Mouse (Mus musculus) layer of hippocampus, postnatal 36 days (tissue): Measurements from ENCODE around the gene Ptpn22. TPM values are rescaled to one million over a fixed set of nuclear protein-coding genes. Genes with fewer than 3 reads are reported as not detected.
"Not testable (repeated sequence)": the region's sequence is repeated elsewhere in the genome, so short reads cannot be mapped to it uniquely, and the experiment has no call there.

Source experiments
- DNase-seq, 2 experiments: peaks; one replicate each; pipeline ENCODE4 v3.0.0; 2022
- total RNA-seq, 2 experiments: library from RNA; stranded (reverse); gene quantifications; 2 replicates each; pipeline ENCODE4 v1.2.3; 2021

The Ptpn22 gene
- total RNA-seq = 1 to 10 TPM; 1.1 to 1.6 TPM

DNA sequence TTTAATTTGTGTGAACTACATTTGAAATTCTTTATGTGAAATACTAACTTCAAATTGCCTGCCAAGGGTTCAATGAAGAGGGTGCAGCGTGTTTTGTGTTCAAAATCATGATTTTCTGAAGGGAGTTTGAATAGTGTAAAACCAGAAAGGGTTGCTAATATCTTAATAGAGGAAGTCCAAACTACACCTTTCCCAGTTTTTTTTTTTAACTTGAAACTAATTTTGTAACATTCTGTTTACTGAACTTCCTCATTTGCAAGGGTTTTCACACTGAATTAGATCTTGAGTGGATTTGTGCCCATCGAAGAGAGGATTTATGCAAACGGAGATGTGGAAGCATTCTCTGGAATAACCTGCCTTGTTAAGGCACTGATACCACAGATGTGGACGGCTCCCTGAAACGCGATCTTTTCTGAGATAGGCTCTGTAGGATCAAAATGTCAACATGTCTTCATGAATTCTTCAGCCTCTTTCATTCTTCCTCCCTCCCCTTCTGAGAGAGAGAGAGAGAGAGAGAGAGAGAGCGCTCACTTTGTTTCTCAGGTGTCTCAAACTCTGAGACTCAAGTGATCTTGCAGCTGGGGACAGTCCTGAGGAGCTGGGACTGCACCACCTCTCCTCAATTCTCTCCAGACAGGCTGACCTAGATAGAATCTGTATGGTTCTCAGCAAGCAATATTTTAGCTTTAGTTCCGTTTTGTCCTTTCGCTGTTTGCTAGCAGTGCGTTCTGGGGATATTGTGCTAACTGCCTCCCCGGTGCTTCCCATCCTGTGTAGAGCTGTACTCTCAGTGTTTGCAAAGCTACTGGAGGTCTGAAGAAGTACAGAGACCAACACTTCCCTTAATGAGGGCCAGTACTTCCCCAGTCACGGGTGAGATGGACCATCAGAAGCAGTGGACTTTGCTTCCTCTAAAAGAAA lies at the start of gene Ptpn22:
Ptpn22 (plus strand) TSS at position 915 of the 921 bp plus-strand sequence.
- no peak for DNase-seq

- DNase-seq = no peak
Observed at GRCm38 (mm10) chr3:103809799-103810150, 49.8 kb upstream of the Ptpn22 start.

DNA sequence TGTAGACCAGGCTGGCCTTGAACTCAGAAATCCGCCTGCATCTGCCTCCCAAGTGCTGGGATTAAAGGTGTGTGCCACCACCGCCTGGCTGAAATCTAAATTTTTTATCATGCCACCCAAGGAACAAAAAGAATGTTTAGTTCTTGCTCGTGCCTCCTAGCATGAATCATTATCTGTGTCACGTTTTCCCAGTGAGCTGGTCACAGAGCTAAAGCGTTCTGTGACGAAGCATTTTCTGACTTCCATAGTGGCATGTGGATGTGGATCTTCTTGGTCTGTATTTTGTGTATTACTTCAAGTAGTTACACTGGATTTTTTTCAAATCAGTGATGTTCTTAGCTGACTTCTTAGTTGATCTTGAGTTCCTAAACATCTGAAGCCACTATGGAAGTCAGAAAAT lies 48.6 kb upstream of the Ptpn22 start:
- no peak for DNase-seq

- no peak for DNase-seq
Observed at GRCm38 (mm10) chr3:103827548-103827947, 32.0 kb upstream of the Ptpn22 start.

- DNase-seq = no peak
Observed at GRCm38 (mm10) chr3:103829036-103829435, 30.6 kb upstream of the Ptpn22 start.

DNA sequence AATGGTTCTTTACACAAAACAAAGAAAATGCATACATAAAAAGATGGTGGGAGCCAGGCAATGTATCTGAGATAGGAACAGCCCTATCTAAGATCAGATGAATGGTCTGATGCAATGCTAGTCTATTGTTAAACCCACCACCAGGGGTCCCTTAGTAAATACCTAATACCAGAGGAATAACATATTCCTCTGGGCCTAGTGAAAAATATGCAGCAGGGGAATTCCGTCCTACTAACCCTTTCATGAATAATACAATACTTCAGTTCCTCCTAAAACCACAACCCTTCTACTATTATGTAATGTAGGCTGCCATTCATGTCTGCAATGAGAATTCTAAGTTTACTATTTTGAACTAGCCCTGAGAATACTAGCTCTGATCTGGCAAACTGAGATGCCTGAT lies 28.9 kb upstream of the Ptpn22 start:
- DNase-seq = not testable (repeated sequence)

DNA sequence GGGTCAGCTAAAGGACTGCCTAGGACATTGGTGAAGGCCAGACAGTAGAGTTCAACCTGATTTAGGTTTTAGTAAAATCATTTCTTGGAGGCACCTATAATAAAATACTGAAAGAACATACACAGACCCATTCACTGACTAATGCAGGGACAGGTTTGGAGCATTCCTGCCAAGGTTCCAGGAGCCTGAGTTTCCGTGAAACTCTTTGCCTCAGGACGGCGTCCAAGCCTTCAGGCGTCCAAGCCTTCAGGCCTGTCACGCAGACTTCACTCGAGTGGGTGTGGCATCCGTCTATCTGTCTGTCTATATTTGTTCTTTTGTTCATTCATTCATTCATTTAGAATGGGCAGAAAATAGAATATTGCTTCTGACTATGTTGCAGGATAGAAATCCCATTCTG lies 28.4 kb upstream of the Ptpn22 start:
- DNase-seq = no peak

GRCm38 (mm10) chr3:103832426-103832825 lies 27.2 kb upstream of the Ptpn22 start, which contains the start of gene Bcl2l15:
TSS of gene Bcl2l15 (plus strand) at chr3:103832601.
- no peak for DNase-seq

- no peak for DNase-seq
Observed at GRCm38 (mm10) chr3:103834001-103834400, 25.6 kb upstream of the Ptpn22 start.

DNA sequence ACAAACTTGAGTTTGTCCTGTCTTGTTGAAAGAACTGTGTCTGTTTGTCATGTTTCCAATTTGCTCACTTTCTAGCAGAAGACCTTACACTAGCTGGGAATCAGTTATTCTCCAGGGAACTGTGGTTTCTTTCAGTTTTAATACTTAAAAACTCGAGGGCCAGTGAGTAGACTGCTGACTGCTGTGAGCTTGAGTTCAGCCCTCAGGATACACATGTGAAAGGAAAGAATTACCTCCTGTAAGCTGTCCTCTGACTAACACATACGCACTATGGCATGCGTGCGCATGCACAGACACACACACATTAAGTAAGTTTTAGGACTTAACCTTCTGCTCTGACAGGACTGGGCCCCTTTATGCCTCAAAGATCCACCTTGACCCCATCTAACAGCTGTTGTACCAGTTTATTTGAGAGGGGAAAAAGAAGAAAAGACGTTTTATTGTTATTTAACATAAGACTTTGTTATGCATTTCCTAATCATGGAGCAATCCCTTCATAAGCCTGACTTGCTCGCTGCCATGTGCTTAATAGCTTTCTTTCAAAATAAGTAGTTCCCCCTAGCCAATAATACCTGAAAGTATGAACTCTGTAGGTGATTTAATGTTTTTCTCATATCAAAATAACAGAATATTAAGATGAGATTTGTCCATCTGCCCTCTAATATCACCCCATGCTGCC lies 24.2 kb upstream of the Ptpn22 start:
- DNase-seq = no peak

DNA sequence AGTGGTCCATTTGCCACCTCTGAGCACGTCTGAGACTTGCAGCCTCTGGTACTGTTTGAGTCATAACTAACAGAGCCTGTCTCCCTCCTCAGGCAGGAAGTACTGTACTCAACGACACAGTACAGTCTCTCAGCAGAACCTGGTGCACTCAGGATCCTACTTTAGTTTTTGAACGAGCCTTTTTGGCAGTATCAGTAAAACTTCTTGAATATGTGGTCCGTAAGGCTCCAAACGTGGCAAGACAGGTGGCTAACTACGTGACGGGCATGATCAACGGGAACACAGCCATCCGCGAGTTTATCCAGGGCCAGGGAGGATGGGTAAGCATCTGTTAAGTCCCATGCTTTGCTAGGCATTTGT lies 23.7 kb upstream of the Ptpn22 start:
- peak in 1 of 2 experiments; percentile 21 for DNase-seq

DNA sequence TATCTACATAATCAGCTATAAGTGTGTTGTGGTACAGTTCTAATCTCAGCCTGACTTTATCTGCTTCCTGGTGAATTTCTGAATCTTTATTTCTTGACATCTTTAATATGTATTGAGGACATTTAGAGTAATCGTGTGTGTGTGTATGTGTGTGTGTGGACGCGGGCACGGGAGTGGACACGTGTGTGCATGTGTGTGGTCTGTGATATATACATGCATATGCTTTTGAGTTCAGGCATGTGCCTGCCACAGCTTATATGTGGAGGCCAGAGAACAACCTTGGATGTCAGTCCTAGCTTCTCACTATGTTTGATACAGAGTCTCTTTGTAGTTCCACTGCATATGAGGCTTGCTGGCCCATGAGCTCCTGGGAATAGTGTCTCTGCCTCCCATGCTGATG lies 23.1 kb upstream of the Ptpn22 start:
- no peak for DNase-seq

- DNase-seq = no peak
Observed at GRCm38 (mm10) chr3:103839711-103840110, 19.9 kb upstream of the Ptpn22 start.

- not testable (repeated sequence) for DNase-seq
Observed at GRCm38 (mm10) chr3:103840195-103840594, 19.4 kb upstream of the Ptpn22 start.

GRCm38 (mm10) chr3:103840946-103841345 lies 18.6 kb upstream of the Ptpn22 start:
- not testable (repeated sequence) for DNase-seq

- peak; percentile 35 to 45 for DNase-seq
Observed at GRCm38 (mm10) chr3:103850644-103851363, 8.8 kb upstream of the Ptpn22 start.

- peak; percentile 26 for DNase-seq
Observed at GRCm38 (mm10) chr3:103851481-103851880, 8.1 kb upstream of the Ptpn22 start.

DNA sequence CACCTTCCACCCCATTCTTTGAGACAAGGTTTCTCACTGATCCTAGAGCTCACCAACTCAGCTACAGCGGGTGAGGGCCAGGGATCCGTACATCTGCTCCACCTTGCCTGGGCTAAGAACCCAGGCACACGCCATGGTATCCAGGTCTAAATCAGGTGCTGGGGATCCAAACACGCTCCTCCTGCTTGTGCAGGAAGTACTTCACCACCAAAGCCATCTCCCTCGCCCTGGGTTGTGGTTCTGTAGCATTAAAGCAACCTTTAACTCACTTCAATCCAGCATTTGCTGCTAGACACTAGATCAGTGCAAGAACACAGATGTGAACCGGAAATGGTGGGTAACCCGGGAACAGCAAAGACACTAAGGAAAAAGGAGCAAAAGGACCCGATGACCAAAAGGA lies 7.7 kb upstream of the Ptpn22 start:
- DNase-seq = no peak

- no peak for DNase-seq
Observed at GRCm38 (mm10) chr3:103852565-103853299, 6.9 kb upstream of the Ptpn22 start.

DNA sequence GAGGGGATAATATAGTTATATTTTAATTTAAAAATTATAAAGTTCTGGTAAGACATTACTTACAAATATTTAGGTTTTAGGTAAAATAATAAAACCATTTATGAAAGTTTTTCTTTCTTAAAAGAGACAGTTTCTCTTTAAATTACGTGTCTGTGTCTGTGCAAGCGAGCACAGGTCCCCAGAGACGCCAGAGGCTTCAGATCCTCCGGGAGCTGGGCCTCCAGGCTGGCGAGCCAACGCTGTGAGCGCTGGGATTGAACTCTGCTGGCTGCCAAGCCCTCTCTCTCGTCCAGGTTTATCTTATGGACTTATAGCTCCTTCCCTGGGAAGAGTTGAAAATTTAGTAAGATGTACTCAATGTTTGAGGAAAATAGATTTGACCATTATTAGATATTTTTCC lies 5.8 kb upstream of the Ptpn22 start:
- DNase-seq = no peak

DNA sequence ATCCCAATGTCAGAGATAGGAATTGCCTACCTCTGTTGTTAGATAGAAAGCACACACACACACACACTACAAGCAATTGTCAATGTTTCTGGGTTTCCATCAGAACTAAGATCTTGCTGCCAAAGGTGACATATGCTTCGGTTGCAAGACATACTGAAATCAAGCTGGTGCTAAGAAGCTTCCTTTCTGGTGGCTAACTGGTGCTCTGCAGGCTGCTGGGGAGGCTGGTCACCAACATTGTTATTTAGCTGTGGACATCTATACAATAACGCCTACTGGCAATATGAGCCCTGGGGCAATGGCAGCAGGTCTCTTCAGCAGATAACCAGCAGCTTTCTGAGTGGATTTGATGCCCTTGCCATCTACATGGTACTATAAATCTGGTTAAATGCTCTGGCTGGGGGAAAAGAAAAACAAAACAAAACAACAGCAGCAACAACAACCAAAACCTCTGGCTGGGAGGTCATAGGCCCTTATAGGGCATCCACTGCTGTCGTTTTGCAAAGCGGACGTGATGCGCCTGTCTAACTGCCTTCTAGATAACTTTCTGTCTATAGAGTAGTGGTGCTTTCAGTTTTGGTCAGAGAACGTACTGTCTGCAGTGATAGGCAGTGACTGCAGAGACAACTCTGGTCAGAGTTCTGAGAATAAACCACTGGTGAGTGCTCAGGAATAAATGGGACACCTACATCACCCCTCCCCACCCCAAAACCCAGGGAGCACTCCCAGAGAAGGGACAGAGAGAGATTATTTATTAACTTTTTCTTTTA lies 2.4 kb upstream of the Ptpn22 start:
- no peak for DNase-seq
